Mouse (Mus musculus): ENCODE data around the gene Slc8b1. TPM values are rescaled to one million over a fixed set of nuclear protein-coding genes. Genes with fewer than 3 reads are reported as not detected.
A peak's percentile ranks its signal among the peaks of the same experiment; 100 is the strongest.
"Not testable (repeated sequence)": the region's sequence is repeated elsewhere in the genome, so short reads cannot be mapped to it uniquely, and the experiment has no call there.

The Slc8b1 gene
- total RNA-seq, 2 experiments from 2014 or later = 3.3 to 4.6 TPM

GRCm38 (mm10) chr5:120495064-120495702 lies 15.8 kb upstream of the Slc8b1 start:
- intact Hi-C loops (cut with DNase I) = no loop called here
- no peak for DNase-seq

GRCm38 (mm10) chr5:120495703-120496226 lies 15.2 kb upstream of the Slc8b1 start:
- no peak for DNase-seq
- intact Hi-C loops (cut with DNase I) = no loop called here

GRCm38 (mm10) chr5:120497071-120497470 lies 13.9 kb upstream of the Slc8b1 start:
- DNase-seq = no peak
- intact Hi-C loops (cut with DNase I) = no loop called here

DNA sequence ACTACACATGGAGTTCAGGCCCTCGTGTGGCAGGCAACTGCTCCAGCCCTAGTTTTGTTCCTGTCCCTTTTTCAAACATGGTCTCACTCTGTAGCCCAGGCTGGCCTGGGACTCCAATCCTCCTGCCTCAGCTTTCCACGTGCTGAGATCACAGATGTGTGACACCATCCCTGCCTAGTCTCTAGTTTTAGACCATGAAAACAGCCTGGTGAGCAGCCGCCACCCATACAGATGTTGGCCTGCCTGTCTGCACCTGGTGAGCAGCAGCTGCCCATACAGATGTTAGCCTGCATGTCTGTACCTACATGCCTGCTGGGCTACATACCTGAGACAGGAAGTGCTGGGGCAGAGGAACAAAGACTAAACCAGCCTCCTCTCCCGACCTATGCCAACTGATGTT lies 11.8 kb upstream of the Slc8b1 start:
- DNase-seq = no peak
- intact Hi-C loops (cut with DNase I) = no loop called here

GRCm38 (mm10) chr5:120500609-120501008 lies 10.4 kb upstream of the Slc8b1 start:
- intact Hi-C loops (cut with DNase I) = not testable (repeated sequence)

DNA sequence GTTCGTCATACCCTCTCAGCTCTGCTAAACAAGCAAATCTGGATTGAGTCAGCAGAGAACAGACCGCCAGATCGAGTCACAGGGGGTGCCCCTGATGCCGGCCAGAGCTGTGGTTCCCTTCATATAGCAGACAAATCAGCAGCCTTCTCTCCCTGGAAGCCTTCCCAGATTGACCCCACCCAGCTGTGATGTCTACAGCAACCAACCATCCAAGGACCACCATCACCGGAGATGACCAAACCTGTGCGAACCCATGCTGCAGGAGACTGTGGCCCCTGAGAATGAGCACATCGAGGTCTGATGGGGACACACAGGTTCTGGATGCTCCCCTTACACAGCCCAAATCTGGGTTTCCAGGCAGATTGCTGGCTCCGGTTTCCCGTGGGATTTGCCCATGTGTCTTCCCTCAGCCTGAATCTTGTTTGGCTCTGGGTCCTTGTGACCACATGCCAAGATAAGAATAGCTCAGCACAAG lies 8.8 kb upstream of the Slc8b1 start:
- intact Hi-C loops (cut with DNase I) = no loop called here
- peak; percentile 54 for DNase-seq

More at GRCm38 (mm10) chr5:120500609-120501008, 10.4 kb upstream of the Slc8b1 start:
- not testable (repeated sequence) for DNase-seq

DNA sequence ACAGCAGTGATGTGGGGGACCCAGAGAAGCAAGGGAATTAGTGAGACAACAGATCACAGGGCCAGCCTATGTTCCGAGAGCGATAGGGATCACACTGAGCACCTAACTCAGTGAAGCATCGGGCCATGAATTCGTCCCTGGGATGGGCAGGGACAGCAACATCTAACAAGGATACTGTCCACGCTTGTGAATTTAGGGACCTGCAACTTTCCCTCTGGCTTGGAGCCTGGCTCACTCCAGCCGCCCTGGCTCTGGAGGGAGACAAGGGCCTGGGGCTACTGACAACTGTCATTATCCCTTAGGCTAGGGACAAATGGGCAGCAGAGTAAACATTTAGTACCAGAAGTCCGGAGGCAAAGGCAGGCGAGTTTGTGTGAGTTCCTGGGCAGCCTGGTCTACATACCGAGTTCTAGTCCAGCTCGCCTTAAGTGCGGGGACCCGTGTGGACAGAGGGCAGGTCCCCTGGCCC lies 8.3 kb upstream of the Slc8b1 start:
- intact Hi-C loops (cut with DNase I) = no loop called here
- no peak for DNase-seq

GRCm38 (mm10) chr5:120503144-120503795 lies 7.7 kb upstream of the Slc8b1 start, which contains the start of gene Plbd2:
Gene Plbd2 (minus strand): TSS chr5:120503625.
- peak; percentile 96 for DNase-seq
- intact Hi-C loops (cut with DNase I) = no loop called here

GRCm38 (mm10) chr5:120505368-120505767 lies 5.6 kb upstream of the Slc8b1 start:
- intact Hi-C loops (cut with DNase I) = no loop called here
- peak; percentile 73 for DNase-seq

GRCm38 (mm10) chr5:120505781-120506180 lies 5.2 kb upstream of the Slc8b1 start:
- DNase-seq = no peak
- intact Hi-C loops (cut with DNase I) = no loop called here

- DNase-seq = no peak
- intact Hi-C loops (cut with DNase I) = no loop called here
Measured at GRCm38 (mm10) chr5:120506490-120506889, 4.5 kb upstream of the Slc8b1 start.

GRCm38 (mm10) chr5:120507311-120507710 lies 3.7 kb upstream of the Slc8b1 start:
- intact Hi-C loops (cut with DNase I) = no loop called here
- DNase-seq = no peak

GRCm38 (mm10) chr5:120511643-120512220 lies 764 bp downstream of the Slc8b1 start:
- DNase-seq = no peak
- intact Hi-C loops (cut with DNase I) = loop anchor here (5.0 kb wide), 1 partner anchor 91 kb away; no protein-coding TSS in a partner anchor

- DNase-seq = no peak
- intact Hi-C loops (cut with DNase I) = loop anchor here (5.0 kb wide), 1 partner anchor 89 kb away; no protein-coding TSS in a partner anchor
Measured at GRCm38 (mm10) chr5:120512911-120513555, 2.1 kb downstream of the Slc8b1 start.

DNA sequence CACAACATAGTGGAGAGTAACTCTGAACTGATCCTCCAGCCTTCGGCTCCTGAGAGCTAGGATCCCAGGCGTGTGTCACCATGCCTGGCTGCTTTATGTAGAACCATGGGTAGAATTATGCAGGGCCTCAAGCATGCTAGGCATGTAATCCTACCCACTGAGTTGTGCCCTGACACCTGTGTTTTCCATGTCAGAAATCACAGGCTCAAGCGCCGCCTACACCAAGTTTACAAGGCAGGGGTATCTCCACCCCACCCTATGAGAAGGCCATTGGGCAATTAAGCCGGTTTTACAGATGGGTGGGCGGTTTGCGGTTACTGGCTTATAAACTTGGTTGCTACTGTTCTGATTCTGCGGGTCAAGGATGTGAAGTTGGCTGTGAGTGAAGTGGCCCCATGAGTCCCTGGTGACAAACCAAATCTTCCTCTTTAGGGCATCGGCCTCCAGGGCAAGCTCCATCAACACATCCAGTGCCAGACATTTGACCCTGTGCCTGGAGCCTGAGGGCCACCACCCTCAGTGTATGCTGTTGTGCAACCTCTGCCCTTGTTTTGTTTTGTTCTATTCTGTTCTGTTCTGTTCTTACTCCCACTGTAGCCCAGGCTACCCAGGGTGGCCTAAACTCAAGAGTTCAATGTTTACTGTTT lies 3.2 kb downstream of the Slc8b1 start:
- intact Hi-C loops (cut with DNase I) = loop anchor here (5.0 kb wide), 1 partner anchor 88 kb away; no protein-coding TSS in a partner anchor
- no peak for DNase-seq

DNA sequence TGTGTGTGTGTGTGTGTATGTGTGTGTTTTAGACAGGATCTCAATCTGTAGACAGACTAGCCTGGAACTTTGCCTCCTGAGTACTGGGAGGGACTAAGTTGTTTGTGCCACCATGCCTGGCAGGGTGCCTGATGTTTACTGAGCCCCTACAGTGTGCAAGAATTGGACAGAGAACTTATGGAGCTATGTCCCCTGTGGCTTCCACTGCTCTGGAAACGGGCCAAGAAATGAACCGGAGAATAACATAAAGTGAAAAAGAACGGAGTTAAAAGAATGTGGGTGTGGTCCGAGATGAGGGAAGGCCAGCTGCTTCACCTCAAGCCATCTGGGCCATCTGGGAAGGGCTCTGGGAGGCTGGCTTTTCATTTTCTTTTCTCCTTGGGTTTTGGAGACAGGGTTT lies 3.8 kb downstream of the Slc8b1 start:
- DNase-seq = peak; percentile 59
- intact Hi-C loops (cut with DNase I) = loop anchor here (5.0 kb wide), 1 partner anchor 88 kb away; no protein-coding TSS in a partner anchor

DNA sequence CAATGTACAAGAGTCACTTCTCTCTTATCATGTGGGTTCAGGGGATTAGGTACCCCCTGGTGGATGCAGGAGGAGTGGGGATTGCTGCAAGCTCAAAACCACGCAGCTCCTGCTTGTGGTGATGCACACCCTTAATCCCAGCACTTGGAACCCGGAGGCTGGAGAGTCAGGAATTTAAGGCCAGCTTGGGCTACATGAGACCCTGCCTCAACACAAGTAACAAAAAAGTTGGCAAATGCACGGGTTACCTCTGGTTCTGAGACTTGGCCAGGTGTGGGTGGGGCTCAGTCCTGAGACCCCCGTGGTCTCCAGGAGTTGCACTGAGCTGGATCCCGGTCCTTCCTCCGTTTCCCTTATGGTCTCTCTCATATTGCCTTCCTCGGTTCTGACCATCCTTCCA lies 4.5 kb downstream of the Slc8b1 start:
- DNase-seq = no peak
- intact Hi-C loops (cut with DNase I) = no loop called here

- intact Hi-C loops (cut with DNase I) = no loop called here
- no peak for DNase-seq
Measured at GRCm38 (mm10) chr5:120516221-120516984, 5.4 kb downstream of the Slc8b1 start.

DNA sequence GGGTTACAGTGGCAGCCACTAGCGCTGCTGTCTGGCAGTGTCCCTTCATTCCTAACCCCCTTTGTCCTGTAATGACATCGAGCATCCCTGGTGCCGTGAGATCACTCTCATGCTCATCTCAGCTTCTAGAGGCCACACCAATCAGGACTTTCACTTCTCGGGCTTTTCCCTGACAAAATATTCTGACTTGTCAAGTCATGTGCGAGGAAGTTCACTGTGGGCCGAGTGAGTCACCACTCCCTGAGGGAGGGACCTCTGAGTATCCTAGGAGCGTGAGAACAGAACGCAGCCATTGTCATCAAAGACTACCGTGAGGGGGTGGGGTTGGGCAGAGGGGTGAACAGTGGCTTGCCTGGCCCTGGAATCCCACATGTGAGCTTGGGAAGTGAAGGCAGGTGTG lies 6.6 kb downstream of the Slc8b1 start:
- intact Hi-C loops (cut with DNase I) = no loop called here

More for the DNA sequence above, 6.6 kb downstream of the Slc8b1 start:
- no peak for DNase-seq

All from left cerebral cortex, postnatal 4 days (tissue).